Mouse (Mus musculus) embryo, embryonic 11 days (tissue): Measurements from ENCODE around the gene Runx1.
A peak's percentile ranks its signal among the peaks of the same experiment; 100 is the strongest.

ENCODE experiments used
- DNase-seq: peaks from one replicate; pipeline ENCODE4 v3.0.0-alpha.2; 2015

Gene Runx1

GRCm38 (mm10) chr16:92744172-92744777 lies 81.7 kb downstream of the Runx1 start:
- no peak for DNase-seq

- no peak for DNase-seq
Measured at GRCm38 (mm10) chr16:92743755-92744154, 82.2 kb downstream of the Runx1 start.

GRCm38 (mm10) chr16:92741342-92741741 lies 84.6 kb downstream of the Runx1 start:
- DNase-seq: no peak

DNA sequence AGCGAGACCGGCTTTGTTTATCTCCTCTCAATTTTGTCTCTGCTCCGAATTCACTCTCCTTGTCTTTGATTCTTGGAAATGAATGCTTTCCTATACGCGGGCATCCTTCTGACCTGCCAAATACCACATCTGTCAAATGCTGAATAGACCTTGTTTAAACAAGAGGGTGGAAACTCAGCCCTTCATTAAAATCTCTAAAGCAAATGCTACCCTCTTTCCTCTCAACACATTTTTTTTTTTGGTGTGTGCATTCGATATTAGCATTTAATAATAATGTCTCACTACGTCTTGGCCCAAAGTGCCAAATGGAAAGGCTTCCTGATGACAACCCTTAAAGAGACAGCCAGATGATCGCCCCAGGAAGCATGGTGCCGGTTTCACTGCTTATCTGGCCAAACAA lies 85.4 kb downstream of the Runx1 start:
- no peak for DNase-seq

DNA sequence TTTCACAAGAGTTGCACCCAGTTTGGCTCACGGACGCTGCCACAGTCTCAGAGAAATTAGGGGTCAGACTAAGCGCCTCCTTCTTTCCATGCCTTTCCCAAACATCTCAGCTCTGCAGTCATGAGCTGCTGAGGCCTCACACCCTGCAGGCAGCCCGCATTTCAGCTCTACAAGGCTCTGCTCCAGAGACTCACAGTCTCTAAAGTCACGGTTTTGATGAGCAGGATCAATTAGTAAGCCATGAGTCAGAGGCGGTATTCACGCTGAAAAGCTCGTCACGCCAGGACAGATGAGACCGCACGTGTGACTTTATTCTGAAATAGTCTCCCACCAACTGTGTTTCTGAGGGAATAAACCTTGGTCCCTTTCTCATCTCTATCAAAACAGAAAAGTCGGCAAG lies 86.0 kb downstream of the Runx1 start:
- no peak for DNase-seq

GRCm38 (mm10) chr16:92739071-92739793 lies 86.7 kb downstream of the Runx1 start:
- no peak for DNase-seq

DNA sequence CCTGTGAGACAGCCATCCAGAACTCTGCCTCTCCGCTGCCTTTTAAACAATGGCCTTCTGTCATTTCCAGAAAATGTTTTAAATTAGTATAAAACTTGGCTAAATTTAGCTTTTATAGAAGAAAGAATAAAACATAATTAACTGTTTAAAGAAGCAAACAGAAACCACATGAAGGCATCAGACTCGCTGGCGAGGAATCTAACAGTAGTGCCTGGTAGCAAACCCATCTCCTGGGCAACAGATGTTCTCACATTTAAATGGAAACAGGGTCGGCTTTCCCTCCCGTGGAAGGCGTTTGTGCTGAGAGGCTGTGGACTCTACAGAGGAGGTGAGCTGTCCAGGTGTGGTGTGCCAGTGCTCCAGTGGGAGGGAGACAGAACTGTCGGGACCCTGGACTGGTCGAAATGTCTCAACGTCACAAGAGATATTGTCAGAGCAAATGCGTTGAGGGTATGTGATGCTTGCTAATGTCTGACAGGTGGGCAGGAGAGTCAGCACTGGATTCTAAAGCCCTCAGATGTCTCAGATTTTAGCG lies 87.4 kb downstream of the Runx1 start:
- DNase-seq: no peak

GRCm38 (mm10) chr16:92726870-92727269 lies 99.1 kb downstream of the Runx1 start:
- DNase-seq: no peak

DNA sequence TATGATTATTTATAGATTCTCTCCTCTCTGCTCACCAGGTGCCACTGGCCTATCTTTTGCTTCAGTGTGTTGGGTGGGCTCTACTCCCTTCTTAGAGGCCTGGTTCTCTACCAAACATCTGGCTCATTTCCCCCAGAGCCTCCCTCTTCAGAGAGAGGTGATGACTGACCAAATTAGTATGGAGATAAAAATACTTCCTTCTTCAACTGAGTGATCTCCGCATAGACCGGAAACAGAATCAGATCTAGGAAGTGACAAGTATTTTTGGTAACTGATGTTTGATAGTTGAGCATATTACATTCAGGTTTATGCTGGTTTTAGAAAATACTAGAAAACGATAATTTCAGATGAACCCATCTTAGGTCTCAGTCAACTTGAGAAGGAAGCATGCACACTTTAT lies 101.4 kb downstream of the Runx1 start:
- no peak for DNase-seq

DNA sequence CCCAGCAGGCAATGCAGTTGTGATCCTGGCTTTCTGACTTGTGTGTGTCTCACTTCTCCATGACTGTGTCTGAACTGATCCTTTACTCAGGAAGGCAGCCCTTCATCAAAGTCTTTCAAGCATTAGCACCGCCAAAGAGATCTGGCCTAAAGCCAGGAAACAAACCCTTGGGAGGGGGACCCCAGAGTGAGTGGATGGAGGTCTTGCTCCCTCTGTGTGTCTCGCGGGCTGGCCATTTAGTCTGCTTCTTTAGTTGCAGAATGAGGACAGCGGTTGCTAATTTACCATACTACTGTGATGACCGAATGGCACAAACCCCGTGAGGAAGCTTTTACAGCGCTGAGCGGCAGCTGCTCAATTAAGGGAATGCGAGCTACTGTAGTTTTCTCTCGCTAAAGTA lies 105.3 kb downstream of the Runx1 start:
- DNase-seq: no peak

DNA sequence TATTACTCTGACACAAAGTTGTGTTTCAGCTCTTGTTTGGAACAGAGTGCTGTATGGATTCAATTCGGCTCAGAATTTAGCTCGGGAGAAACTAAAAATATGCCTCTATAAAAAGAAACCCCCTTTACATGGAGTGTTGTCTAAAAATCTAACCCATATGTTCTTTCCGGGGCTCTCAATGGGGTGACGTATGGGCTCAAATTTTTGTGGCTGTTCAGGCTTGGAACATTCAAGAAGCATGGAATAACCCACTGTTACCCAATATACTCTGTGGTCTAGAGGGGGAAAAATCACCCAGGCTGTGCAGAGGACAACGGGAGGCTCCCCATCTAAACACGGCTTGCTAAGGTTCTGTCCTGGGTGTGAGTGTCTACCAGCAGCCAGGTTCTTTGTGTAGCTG lies 106.2 kb downstream of the Runx1 start:
- no peak for DNase-seq

DNA sequence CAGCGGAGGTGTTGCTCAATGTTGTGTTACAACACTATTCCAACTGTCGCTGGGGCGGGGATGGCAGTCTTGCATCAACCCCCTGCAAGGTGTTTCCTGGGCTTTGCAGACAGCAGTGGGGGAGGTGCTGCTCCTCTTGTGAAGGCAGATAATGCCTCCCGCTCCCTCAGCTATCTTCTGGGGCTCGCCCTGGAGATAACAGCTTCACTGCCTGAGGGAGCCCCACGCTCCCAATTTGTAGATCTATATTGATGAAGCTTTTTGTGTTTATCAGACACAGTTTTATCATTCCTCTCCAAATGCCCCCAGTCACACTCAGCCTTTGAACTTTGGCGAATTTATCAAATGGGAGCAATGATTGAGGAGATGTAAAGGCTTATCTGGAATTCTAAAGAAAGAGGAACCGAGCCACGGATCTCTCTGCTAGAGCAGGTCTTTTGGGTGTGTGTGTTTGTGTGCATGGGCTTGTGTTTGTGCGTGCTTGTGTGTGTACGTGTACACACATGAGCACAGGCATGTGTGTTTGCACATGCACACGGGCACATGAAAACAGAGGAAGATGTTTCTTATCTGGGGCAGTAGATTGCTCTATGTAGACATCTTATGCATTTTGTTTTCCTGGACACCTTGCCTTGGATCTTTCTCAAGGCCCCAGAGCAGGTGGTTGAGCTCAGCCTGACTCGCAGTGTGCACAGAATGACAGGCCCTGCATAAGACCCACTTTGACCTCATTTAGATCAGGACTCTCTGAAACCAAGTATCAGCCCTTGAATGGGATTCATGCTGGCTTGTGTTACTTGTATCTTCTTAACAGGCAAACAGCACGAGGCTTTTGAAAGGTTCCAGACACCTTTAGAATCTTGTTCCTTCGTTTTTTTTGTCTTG lies 110.1 kb downstream of the Runx1 start:
- no peak for DNase-seq

DNA sequence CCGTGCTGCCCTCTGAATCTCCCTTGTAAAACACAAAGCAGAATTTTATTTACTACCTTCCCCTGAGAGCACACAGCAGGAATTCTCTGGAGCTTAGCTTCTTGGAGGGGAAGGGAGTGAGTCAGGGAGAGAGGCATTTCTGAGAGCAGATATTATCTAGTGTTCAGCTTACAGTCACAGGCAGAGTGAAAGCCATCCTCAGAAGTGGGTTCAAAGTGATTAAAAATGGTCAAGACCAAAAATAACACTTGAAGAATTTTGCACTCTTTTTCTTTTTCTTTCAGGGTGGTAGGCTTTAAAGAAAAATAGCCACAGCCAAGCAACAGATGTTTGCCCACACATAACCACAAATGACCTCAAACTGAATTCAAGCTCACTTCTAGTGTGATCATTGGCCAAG lies 115.8 kb downstream of the Runx1 start:
- DNase-seq: no peak

GRCm38 (mm10) chr16:92708718-92709117 lies 117.2 kb downstream of the Runx1 start:
- DNase-seq: no peak

DNA sequence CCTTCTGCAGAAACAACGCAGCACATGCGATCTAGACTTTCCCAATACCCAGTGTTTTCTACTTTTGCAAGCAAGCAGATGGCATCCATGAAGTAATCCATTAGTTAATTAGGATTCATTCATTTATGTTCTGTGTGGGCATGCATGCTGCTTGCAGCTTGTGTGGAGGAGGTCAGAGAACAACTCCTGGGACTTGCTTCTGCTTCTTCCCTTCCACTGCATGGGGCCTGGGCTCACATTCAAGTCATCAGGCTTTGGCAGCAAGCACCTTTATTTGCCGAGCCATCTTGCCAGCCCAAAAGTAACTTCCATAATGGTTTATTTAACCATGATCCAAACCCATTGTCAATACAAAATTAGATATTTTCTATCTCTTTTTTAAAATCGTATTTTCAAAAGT lies 118.2 kb downstream of the Runx1 start:
- no peak for DNase-seq

GRCm38 (mm10) chr16:92707146-92707545 lies 118.8 kb downstream of the Runx1 start:
- DNase-seq: no peak

- no peak for DNase-seq
Measured at GRCm38 (mm10) chr16:92705564-92706458, 120.1 kb downstream of the Runx1 start.

DNA sequence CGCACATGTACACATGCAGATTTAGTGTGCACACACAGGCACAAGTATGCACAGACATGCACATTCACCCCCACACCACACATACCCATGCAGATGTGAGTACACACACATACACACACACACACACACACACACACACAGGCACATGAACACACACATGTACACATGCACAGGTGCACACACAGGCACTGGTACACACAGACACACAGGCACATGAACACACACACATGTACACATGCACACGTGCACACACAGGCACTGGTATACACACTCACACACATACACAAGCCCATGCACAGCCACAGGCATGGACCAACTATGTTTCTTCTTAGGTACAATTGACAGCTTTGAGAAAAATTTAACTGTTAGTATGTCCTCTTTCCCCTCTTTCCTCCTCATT lies 122.1 kb downstream of the Runx1 start:
- no peak for DNase-seq

DNA sequence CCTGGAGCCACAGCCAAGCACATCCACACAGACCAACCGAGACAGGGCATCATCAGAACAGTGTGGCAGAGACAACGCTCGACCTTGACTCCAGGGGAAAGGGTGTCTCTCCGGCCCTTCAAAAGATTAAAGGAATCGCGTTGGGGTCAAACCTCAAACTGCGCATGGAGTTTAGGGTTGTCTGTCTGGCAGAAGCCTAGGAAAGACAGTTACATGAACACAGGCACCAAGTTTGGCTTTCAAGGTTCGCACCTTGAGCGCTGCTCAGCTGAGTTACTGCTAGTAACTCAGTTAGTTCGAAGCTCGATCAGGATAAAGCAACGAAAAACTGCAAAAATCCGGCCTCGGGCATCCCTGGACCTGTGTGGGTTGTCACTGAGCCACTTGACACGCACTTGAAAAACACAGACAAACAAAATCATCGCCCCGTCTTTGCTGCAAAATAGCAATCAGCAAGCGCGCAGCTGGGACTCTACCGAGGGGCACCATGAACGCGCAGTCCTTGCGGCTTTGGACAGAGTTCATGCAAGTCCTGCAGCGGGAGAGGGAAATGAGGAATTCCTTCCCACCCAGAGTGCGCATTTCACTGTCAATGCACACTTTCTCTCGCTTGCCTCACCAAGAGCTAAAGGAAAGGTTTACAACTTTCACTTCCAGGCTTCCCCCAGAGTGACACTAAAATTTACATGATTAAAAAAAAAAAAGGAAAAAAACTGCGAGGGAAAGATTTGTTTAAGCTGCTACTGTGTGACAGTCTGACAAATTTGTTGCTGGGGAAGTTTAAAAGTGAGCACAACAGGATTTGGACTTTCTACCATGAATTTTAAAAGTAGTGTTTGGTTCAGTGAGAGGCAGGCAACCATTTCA lies 126.2 kb downstream of the Runx1 start:
- peak; percentile 66 for DNase-seq

DNA sequence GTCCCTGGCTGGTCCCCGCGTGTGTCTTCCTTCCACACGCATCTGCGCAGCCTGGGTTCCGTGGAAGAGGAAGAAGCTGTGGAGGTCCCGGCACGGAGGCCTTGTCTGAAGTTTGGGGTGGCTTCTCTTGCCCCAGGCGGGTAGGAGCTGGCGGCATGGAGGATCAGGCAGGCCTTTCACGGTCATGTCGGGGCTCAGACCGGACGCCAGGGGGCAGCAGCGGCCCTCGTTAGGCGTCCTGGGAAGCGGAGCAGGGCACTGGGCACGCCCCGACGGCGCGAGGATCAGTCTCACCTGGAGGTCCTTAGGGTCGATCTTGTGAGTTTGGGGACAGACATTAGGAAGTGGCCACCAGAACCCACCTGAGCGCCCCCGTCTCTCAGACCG lies 127.3 kb downstream of the Runx1 start:
- DNase-seq: peak; percentile 94
